Mouse (Mus musculus) intestine, postnatal 0 days (tissue): ENCODE results near the gene Dbp. TPM values are rescaled to one million over a fixed set of nuclear protein-coding genes. Genes with fewer than 3 reads are reported as not detected.

Experiments used
- ATAC-seq: fragments of 200-750 bp; cut with Nextera tagmentation; 2 replicates; pipeline ENCODE4 v1.8.0; 2017; ENCODE audit warnings: mild to moderate bottlenecking, moderate TSS enrichment, moderate library complexity
- H3K27ac ChIP-seq: fragments of 300-500 bp; sonication (generic); 2 replicates; pipeline ENCODE4 v1.5.1; 2014; ENCODE audit warnings: mild to moderate bottlenecking, low read depth, low read length, moderate library complexity
- H3K27me3 ChIP-seq: fragments of 300-500 bp; sonication (generic); replicated peaks from 2 replicates; pipeline ENCODE4 v1.6.1; 2014; ENCODE audit warnings: low read length, mixed read lengths; ENCODE audit not compliant: control insufficient read depth, insufficient read depth
- H3K36me3 ChIP-seq: fragments of 300-500 bp; sonication (generic); 2 replicates; pipeline ENCODE4 v1.6.1; 2014; ENCODE audit warnings: mild to moderate bottlenecking, moderate library complexity; ENCODE audit not compliant: control insufficient read depth, insufficient read depth
- H3K4me1 ChIP-seq: fragments of 300-500 bp; sonication (generic); replicated peaks from 2 replicates; pipeline ENCODE4 v1.6.1; 2014; ENCODE audit warnings: antibody characterized with exemption, low read length, mixed read lengths; ENCODE audit not compliant: control insufficient read depth, insufficient read depth
- H3K4me2 ChIP-seq: fragments of 300-500 bp; sonication (generic); replicated peaks from 2 replicates; pipeline ENCODE4 v1.6.1; 2014; ENCODE audit warnings: low read depth, mild to moderate bottlenecking, moderate library complexity
- H3K4me3 ChIP-seq: fragments of 300-500 bp; sonication (generic); 2 replicates; pipeline ENCODE4 v1.5.1; 2014; ENCODE audit warnings: low read depth, low read length
- H3K9ac ChIP-seq: fragments of 300-500 bp; sonication (generic); 2 replicates; pipeline ENCODE4 v1.6.1; 2014; ENCODE audit warnings: mild to moderate bottlenecking, low read depth, low read length
- H3K9me3 ChIP-seq: fragments of 300-500 bp; sonication (generic); 2 replicates; pipeline ENCODE4 v1.6.1; 2016; ENCODE audit warnings: mixed run types; ENCODE audit not compliant: control insufficient read depth
- CTCF ChIP-seq: sonication (generic); IDR thresholded peaks from 2 replicates; pipeline ENCODE4 v1.5.1; 2016; ENCODE audit warnings: low read depth, mild to moderate bottlenecking, control low read depth, antibody characterized with exemption, moderate library complexity
- WGBS: fragments of 180-500 bp; shearing (Covaris S2); extraction: QIAGEN DNeasy Blood & Tissue Kit; methylation state at CpG from one replicate; pipeline ENCODE4 v1.1.7; 2014; 5-methylcytosine and 5-hydroxymethylcytosine counted together
- polyA plus RNA-seq: library from polyadenylated mRNA; unstranded; fragments of >200 nt; fragmentation: Nextera tagmentation; extraction: Ambion mirVana; gene quantifications from 2 replicates; pipeline ENCODE4 v1.2.1, GENCODE M21; 2015

Dbp gene
- polyA plus RNA-seq, 1 experiment from 2014 or later: 6.9 TPM

GRCm38 (mm10) chr7:45705443-45705864 is 566 bp downstream of the Dbp start:
- no peak for ATAC-seq
- Histone ChIP-seq H3K4me3 (peak overlapping the region; percentile 56), H3K9me3 (no peaks in the 10 kb centered on the region), H3K36me3 (peaks cover 6% of the 10 kb centered on the region; the same call in 1 of the 2 replicates), H3K27me3 (peaks cover 2% of the 10 kb centered on the region; the same call in 1 of the 2 replicates), H3K4me1 (peaks cover 31% of the 10 kb centered on the region), H3K9ac (peak overlapping the region; percentile 84), H3K4me2 (peak overlapping the region; percentile 95), H3K27ac (peak overlapping the region; percentile 98)
- TF ChIP-seq CTCF: peak; percentile 38; the same call in 1 of the 2 replicates
- under 1% methylated on average over 21 of the region's 21 CpGs for WGBS

DNA sequence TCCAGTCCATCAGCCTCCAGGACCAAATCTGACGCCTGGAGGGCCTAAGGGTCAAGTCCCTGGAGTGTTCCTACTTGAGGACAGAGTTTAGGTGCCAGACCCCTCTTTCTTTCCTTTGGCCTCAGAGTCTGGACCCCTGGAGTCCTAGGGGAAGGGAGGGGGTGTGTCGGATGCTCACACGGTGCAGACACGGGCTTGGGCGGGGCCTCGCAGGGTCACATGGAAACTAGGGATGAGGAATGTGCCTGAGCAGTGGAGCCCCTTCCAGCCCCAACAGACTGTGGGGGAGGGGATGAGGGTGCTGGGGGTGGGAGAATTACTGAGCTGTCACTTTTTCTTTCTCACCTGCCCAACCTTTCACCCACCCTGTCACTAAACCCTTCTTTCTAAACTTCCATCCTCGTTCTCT is 989 bp downstream of the Dbp start:
- WGBS: 1% methylated on average over 7 of the region's 7 CpGs
- H3K36me3 ChIP-seq: peaks cover 11% of the 10 kb centered on the region; the same call in 1 of the 2 replicates
- no peaks in the 10 kb centered on the region for H3K27me3 ChIP-seq
- no peaks in the 10 kb centered on the region for H3K9me3 ChIP-seq
- ATAC-seq: no peak
- no peak for TF ChIP-seq CTCF
- H3K4me3 ChIP-seq: peak overlapping the region; percentile 56
- peak overlapping the region; percentile 95 for H3K4me2 ChIP-seq
- H3K9ac ChIP-seq: peak overlapping the region; percentile 84
- H3K4me1 ChIP-seq: peaks cover 31% of the 10 kb centered on the region
- peak overlapping the region; percentile 98 for H3K27ac ChIP-seq

GRCm38 (mm10) chr7:45706721-45707241 is 1.9 kb downstream of the Dbp start:
- peak overlapping the region; percentile 98 for H3K27ac ChIP-seq
- H3K4me1 ChIP-seq: peaks cover 31% of the 10 kb centered on the region
- no peaks in the 10 kb centered on the region for H3K27me3 ChIP-seq
- H3K4me3 ChIP-seq: peak overlapping the region; percentile 56
- ATAC-seq: no peak
- peaks cover 20% of the 10 kb centered on the region; the same call in 1 of the 2 replicates for H3K36me3 ChIP-seq
- H3K9me3 ChIP-seq: no peaks in the 10 kb centered on the region
- TF ChIP-seq CTCF: peak; percentile 29; the same call in 1 of the 2 replicates
- WGBS: under 1% methylated on average over 41 of the region's 45 CpGs
- peak overlapping the region; percentile 84 for H3K9ac ChIP-seq
- peak overlapping the region; percentile 95 for H3K4me2 ChIP-seq

- Histone ChIP-seq H3K27ac (peak overlapping the region; percentile 98), H3K9me3 (no peaks in the 10 kb centered on the region), H3K4me2 (peak overlapping the region; percentile 95), H3K36me3 (peaks cover 24% of the 10 kb centered on the region; the same call in 1 of the 2 replicates), H3K27me3 (no peaks in the 10 kb centered on the region), H3K9ac (peak overlapping the region; percentile 84), H3K4me3 (peak overlapping the region; percentile 56), H3K4me1 (peaks cover 31% of the 10 kb centered on the region)
- peak; percentile 32 for ATAC-seq
- TF ChIP-seq CTCF: no peak
- under 1% methylated on average over 27 of the region's 27 CpGs for WGBS
Observed at GRCm38 (mm10) chr7:45707375-45707967, 2.6 kb downstream of the Dbp start.

- no peak for TF ChIP-seq CTCF
- ATAC-seq: peak; percentile 53
- WGBS: 16% methylated on average over 13 of the region's 13 CpGs
Observed at GRCm38 (mm10) chr7:45708221-45708761, 3.4 kb downstream of the Dbp start.

GRCm38 (mm10) chr7:45709036-45709435 is 4.1 kb downstream of the Dbp start:
- no peaks in the 10 kb centered on the region for H3K27me3 ChIP-seq
- peak overlapping the region; percentile 98 for H3K27ac ChIP-seq
- peak overlapping the region; percentile 84; the same call in 1 of the 2 replicates for H3K9ac ChIP-seq
- TF ChIP-seq CTCF: no peak
- ATAC-seq: no peak
- WGBS: 30% methylated on average over 6 of the region's 6 CpGs
- peaks cover 31% of the 10 kb centered on the region; the same call in 1 of the 2 replicates for H3K36me3 ChIP-seq
- H3K9me3 ChIP-seq: no peaks in the 10 kb centered on the region
- H3K4me1 ChIP-seq: peaks cover 28% of the 10 kb centered on the region
- H3K4me3 ChIP-seq: no peak overlapping the region
- peak overlapping the region; percentile 27 for H3K4me2 ChIP-seq

More at GRCm38 (mm10) chr7:45708221-45708761, 3.4 kb downstream of the Dbp start:
- Histone ChIP-seq H3K36me3 (peaks cover 29% of the 10 kb centered on the region; the same call in 1 of the 2 replicates), H3K4me3 (peak overlapping the region; percentile 56; the same call in 1 of the 2 replicates), H3K9me3 (no peaks in the 10 kb centered on the region), H3K4me1 (peaks cover 31% of the 10 kb centered on the region), H3K27me3 (no peaks in the 10 kb centered on the region), H3K9ac (peak overlapping the region; percentile 84), H3K27ac (peak overlapping the region; percentile 98), H3K4me2 (peak overlapping the region; percentile 95)
